Mouse (Mus musculus) spleen, adult 12 weeks (tissue): Measurements from ENCODE around the gene Wdr4.
A peak's percentile ranks its signal among the peaks of the same experiment; 100 is the strongest.
"Not testable (repeated sequence)": the region's sequence is repeated elsewhere in the genome, so short reads cannot be mapped to it uniquely, and the experiment has no call there.

Source experiments
- DNase-seq: peaks from one replicate; pipeline ENCODE4 v3.0.0; 2022; ENCODE audit warnings: low spot score

The Wdr4 gene

DNA sequence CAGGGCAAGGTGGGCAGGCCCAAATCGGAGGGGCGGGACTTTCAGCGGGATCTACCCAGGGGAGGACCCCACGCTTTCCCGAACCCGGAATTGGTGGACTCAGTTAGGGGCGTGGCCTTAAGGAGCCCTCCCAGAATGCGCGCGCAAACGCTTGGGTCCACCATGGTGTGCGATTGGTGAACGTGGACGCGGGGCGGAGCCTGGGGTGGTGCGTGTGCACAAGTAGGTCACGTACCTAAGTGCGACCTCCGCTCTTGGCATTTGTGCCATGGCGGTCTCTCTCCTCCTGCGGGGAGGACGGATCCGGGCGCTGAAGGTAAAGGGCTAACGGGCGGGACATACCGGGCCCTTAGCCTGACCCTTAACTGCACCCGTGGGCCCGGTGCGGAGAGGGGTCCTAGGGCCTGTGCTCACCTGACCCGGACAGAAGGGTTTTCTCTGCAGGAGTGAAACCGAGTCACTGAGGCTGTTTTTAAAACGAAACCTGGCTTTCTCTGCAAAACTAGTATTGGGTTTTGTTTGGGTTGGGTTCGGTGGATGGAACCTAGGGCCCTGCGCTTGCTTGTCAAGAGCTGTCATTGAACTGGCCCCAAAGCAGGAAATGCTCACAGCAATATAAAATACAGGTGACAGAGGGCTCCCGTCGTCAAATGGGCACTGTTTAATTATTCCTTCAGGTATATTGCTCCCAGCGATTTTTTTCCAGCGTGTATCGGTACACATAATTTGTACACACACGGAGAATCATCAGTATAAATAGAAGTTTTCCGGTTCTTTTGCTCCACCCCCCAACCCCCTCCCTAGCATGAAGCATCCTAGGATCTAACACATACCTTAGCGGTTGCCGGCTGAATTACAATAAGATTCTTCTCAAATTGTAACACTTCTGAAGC is at the start of gene Wdr4, which contains the start of gene Ndufv3:
Gene Wdr4, minus strand, starts transcription at position 35 of the 893 bp plus-strand sequence.
Gene Ndufv3, plus strand, starts transcription at position 170 of the 893 bp plus-strand sequence.
- DNase-seq = peak; percentile 96

DNA sequence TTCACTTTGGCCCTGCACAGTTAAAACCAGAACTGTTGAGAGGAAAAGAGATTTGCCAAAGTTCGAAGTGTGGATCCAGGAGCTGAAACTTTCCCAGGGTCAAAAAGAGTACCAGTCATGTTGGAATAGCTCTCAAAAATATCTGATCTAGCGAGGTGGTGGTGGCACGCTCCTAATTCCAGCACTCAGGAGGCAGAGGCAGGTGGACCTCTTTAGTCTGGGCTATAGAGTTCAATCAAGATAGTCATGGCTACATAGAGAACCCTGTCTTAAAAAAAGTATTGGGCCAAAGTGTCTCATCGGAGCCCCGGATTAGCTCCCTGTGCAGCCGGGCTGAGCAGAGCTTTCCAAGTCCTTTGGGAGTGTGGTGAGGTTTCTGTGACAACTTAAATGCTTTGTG is 46.5 kb upstream of the Wdr4 start:
- no peak for DNase-seq

DNA sequence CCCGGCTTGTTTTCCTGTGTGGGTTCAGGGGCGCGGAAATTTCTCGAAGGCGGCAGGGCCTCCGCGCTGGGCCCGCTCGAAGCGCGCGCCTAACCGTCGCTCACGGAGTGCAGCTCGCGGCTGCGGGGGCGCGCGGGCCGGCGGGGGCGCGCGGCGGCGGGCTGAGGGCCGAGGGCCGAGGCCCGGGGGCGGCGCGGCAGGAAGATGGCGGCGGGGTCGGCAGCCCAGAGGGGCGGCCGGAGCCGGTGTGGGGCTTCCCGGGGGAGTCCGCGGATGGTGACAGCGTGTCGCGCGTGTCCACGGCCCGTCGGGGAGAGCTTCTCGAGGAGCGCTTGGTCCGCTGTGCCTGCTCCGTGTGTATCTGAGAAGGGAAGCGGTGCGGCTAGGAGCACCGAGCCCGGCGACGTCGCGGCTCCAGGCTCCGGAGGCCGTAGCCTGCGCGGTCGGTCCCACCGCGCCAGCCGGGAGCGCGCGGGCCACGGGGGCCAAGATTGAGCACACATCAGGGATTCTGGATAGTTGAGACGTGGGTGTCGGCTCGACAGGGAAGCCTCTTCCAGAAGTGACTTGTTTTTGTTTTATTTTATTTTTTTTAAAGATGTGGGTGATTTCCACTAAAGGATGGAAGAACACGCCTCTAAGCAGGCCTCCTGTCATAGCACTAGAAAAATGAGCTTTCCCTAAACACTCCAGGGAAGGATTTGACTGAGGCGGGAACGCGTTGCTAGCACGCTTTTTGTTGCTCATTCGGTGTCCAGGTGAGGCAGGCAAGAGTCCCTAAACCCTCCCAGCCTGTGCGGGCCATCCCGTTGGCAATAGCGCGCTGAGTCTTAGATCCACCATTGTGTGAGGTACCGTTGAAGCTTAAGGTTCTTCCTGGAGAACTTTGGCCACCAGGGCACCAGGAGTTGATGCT is 45.6 kb upstream of the Wdr4 start:
- peak; percentile 46 for DNase-seq

DNA sequence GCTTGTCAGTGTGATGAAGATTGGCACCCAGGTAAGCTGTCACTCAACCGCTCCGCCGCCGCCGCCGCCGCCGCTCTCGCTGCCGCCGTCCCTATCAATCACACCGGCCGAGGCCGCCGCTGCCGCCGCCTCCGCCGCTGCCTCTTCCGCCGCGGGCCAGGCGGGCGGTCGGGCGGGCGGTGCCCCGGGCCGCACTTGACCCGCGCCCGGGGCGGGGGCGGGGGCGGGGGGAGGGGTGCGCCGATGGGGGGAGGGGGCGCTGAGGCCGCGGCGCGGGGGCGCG is 45.0 kb upstream of the Wdr4 start:
- no peak for DNase-seq

DNA sequence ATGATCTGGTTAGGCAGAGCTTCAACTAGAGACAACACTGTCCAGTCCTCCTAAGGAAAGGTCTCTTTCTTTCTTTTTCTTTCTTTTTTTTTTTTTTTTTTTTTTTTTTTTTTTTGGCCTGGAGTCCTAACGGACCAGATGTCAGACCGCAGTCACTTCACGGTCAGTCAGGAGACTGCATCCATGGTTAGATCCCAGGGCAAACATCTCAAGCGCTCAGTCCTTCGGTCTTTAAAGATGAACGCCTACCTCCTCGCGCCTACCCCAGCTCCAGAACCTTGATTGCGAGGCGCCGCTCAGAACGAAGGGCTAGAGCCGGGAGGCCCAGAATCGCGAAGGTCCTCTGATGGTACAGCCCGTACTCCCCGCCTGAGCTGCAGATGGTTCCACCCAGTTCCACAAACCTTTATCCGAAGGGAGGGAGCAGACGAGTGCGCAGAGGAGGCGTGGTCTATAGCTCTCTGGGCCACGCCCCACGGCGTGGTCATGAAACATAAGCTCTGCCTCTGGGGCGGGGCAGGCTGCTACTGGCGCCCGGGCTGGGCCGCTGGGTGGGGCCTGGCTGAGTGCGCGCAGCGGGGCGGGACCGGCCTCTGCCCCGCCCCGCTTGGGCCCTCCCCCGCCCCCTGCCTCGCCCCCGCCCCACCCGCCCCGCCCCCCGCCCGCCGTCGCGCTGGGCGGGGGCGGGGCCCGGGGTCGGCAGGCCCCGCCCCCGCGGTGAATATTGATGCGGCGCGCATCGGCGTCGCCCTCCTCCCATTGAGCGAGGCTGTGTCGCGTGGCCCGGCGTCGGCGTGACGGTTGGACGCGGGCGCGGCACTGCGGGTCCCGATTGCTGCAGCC is 44.5 kb upstream of the Wdr4 start, which contains the start of gene Pknox1:
Gene Pknox1, plus strand, starts transcription at position 720 of the 843 bp plus-strand sequence.
- peak; percentile 98 for DNase-seq

DNA sequence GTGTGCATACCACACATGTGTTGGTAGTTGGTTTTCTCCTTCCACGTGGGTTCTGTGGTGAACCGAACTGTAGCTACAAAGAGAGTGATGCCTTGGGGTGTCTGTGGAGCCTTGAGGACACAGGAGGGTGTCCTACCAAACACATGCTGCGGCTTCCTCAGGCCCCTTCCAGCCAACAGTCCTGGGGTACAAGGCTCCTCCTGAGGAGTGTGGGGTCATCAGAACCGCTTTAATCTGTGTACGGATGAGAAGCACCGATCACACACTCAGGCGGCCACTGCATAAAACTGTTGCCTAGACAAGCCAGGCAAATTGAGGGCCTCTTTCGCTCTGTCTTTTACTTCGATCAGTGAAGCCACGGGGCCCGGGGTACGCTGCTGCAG is 43.8 kb upstream of the Wdr4 start:
- no peak for DNase-seq

DNA sequence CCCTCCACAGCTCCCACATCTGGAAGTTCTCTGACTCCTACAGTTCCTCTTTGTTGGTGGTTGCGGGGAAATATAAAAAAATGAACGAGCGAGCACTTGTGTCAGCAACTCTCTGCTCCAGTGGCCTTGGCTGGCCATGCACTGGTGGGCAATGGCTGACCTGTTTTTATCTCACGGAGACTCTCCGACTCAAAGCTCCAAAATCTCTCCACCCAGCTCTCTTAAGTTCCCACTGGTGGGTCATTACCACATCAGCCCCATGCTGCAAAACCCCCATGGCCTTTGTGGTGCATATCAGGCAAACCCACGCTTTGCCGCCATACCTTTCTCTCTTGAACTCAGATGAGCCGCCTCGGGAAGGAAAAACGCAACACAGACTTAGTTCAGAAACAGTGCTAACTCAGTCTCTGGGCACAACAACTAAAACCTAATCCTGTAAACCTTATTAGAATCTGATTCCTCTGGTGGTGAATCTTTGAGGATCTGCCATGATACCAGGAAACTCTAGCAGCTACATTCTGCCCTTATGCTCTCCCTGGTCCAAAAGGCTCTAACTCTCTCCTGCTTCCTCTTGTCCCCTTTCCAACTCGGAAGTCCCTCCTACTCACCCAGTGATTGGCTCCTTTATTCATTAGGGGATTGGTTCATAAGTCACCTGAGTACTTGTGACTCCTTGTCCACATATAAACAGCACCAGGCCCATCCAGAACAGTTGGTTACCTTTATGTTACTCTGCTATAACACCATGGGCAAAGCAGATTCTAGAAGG is 39.4 kb upstream of the Wdr4 start:
- no peak for DNase-seq

DNA sequence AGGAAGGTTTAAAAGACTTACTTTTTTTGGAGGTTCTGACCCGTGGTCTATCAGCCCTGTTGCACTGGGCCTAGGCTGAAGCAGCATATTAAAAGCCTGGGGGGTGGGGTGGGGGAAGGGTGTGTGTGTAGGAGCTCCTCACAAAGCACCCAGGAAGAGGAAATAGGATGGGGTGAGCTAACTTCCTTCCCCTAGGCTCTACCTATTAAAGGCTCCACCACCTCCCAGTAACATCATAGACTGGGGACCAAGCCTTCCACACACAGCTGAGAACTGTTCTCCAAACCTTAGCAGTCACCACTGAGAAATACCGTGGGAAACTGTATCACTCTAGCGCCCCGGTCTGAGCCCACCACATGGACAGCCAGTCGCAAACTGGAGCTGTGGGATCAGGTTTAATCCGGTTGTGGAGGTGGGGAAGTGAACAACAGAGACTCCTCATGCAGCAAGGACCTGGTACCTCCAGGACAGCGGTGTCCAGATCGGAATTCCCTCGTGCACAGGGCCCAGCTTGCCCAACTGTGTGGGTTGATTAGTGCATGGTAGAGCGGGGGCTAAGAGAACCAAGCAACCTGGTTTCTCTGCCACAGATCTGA is 38.3 kb upstream of the Wdr4 start:
- DNase-seq = no peak

DNA sequence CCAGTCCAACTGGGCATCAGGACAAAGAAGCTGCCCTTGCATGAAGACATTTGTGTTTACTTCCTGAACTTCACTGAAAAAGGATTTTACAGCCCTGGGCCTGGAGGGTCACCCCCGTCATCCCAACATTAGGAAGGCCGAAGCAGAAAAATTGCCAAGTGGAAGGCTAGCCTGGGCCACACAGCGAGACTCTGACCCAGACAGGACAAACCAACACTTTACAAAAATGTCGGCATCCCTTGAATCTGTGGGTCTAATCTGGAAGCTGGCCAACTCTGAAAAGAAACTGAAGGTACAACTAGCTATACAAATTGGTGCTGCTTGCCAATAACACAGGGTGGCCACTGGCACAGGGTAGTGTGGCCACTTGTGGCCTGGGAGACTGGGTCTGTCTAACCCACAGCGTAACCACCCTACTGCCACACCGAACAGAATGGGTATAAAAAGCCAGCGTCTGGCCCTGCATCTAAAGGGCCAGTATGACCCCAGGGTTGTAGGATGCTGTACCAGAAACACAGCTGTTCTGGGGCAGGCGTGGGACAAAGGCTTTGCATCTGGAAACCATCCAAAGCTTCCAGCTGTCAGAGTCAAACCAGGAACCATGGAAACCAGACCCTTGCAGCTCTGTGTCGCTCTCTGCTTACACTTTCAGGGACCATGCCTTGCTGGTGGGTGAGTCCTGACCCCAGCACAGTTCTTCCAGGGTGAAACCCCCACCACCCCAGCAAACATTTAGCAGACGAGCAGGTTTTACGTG is 37.5 kb upstream of the Wdr4 start:
- DNase-seq = no peak

DNA sequence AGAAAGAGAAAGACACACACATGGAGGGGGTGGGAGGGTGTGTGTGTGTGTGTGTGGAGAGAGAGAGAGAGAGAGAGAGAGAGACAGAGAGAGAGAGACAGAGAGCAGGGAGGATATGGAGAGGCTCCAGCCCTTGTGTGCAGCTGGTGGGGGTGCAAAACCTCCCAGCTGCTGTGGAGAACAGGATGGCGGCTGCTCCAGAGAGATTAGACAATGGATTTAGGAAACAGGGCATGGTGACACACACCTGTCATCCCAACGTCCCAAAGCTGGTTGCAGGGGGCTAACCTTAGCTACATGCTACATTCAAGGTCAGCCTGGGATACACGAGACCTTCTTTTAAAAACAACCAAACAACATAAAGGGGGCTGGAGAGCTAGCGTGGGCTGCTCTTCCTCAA is 36.5 kb upstream of the Wdr4 start:
- no peak for DNase-seq

DNA sequence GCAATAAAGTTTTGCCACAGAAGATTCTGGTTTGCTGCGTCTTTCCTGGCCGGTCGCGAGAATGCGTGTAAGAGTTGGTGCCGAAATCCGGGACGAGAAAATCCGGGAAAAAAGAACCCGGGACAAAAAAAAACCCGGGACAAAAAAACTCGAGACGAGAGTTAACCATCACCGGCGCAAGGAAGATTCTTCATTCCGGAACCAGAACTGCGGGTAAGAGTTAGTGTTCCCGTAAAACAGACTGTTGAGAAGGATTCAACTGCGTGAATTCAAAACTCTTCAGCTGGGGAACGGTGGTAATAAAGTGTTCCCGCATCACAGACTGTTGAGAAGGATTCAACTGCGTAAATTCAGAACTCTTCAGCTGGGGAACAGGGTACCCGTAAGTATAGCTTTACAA is 32.8 kb upstream of the Wdr4 start:
- DNase-seq = not testable (repeated sequence)

DNA sequence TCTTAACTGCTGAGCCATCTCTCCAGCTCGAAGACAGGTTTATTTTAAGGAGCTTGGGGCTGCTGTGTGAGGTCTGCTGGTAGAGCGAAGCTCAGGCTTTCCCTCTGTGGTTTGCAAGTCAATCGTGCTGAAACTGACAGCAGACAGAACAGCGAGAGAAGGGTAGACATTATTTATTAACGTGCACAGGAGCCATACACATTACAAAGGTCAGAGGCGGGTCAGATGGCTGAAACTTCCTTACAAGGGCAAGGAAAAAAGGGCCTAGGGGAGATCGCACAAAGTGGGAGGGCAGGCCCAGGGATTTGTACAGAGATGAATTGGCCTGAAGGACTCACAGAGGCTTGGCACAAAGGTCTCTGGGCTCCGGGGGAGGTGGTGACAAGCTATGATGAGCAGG is 29.6 kb upstream of the Wdr4 start:
- DNase-seq = no peak

DNA sequence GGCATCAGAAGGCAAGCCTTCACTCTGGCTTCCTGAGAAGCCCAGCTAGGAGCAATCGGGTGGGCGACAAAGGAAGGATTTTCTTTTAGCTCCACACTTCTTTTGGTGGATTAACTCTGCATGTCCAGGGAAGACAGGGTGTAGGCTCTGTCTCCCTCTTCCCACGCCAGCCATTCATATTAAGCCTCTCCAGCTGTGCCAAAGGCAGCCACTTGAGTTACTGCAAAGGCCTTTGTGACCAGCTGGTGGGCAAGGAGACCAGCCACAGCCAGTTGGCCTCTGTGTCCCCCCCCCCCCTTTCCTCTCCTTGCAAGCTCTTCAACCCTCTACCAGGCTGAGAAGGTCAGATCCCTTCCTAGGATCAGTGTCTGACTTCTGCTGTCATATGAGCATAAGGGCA is 28.2 kb upstream of the Wdr4 start:
- no peak for DNase-seq

DNA sequence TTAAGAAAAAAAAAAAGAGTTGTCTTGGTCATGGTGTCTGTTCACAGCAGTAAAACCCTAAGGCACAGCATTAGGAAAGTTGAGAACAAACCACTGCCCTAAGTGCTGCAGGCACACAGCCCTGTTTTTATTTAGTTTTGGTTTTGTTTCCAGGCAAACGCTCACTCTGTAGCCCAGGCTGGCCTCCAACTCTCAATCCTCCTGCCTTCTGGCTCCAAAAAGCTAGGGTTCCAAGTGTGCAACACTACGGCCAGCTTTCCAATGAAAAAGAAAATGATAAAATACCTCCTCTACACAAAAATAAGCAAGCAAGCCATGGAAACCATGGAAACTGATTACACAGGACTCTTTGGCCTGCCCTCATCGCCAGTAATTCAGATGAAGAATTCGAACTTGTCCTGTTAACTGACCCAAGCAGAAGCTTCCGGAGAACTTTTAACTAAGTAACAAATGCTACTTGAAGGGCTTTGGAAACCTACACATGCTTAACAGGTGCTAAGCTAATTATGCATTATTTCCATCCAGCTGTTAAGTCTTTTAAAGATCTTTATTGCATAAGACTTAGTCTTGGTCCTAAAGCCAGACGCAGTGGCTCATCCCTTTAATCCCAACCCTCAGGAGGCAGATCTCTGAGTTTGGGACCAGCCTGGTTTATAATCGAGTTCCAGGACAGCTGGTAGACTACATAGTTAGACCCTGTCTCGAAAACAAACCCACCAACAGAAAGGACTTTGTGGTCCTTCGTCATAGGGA is 26.8 kb upstream of the Wdr4 start:
- no peak for DNase-seq

DNA sequence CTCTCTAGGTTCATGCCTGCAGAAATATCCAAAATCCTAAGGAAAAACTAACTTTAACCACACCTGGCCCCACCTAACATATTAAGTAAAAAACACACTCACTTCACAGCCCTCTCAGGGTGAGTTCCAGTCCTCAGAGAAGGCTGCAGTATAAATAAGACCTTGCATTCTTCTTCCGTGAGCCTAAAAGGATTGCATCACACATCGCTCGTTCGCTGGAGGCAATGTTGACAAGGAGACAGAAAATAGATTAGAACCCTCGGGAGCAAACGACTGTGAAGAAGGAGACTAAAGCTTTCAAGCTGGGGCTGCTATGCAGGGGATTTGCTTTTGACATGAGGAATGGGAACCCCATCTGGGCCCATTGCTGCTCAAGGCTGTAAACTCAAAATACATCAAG is 23.8 kb upstream of the Wdr4 start:
- no peak for DNase-seq

DNA sequence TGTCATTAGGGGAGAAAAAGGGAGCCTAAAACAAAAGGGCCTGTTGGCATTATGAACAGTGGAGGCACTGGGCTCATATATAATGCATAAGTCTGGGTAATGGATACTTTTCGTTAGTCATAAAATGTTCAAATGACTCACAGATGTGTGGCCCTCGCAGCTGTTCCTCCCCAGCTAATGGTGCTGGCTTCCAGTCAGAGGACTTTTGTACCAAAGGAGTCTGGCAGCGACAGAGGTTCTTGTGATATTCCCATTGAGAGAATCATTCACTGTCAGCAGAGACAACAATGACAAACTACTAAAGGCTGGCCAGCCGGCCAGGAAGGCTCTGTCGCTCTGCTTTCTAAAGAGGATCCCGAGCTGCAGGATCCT is 21.7 kb upstream of the Wdr4 start:
- no peak for DNase-seq

DNA sequence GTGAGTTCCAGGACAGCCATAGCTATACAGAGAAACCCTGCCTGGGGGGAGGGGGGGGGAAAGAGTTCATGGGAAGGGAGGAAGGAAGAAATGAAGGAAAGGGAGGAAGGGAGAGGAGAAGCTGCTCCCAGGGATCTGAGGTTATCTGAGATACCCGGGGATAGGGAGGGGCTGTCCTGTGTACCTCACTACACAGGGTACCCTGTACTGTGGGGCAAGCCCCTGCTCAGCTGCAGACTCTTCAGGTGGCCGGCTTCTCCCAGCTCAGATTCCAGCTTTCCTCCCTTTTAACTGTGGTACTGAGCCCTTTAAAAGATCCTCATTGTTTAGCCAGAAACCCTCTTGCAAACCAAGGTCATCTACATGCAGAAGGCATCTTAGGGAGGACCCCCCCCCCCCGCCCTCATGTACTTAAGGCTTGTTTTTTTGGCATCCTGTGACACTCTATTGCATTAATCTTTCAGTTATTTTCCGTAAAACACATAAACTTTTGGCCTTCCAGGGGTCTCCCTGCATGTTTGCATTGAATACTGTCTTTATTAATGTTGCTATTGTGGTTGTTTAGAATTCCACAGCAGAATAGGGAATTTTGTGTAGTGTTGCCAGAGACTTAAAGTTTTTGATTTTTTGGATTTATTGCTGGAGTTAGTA is 21.2 kb upstream of the Wdr4 start:
- no peak for DNase-seq

DNA sequence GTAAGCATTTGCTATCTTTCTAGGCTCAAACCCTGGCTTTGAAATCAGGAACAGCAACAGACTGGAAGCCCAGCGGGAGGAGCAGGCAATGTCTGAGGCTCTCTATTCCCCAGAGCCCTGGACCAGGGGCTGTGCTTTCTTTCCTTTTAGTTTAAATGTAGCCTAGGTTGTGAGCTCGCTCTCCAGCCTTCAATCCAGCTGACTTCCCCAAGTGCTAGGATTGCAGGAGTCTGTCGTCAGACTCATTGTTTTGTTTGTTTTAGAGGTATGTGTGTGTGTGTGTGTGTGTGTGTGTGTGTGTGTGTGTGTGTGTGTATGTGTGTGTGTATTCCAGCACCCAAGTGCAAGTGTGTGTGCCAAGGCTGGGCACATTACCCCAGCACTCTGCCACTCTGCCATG is 20.3 kb upstream of the Wdr4 start:
- no peak for DNase-seq
